Mouse (Mus musculus) heart, adult 8-10 months (tissue): Measurements from ENCODE around the gene Slc25a47. TPM values are rescaled to one million over a fixed set of nuclear protein-coding genes. Genes with fewer than 3 reads are reported as not detected.
"Not testable (repeated sequence)": the region's sequence is repeated elsewhere in the genome, so short reads cannot be mapped to it uniquely, and the experiment has no call there.

Experiments
- DNase-seq: peaks from one replicate; pipeline ENCODE4 v3.0.0; 2022; ENCODE audit warnings: low spot score
- total RNA-seq, 4 experiments: library from RNA; stranded (reverse); gene quantifications; 2 replicates each; pipeline ENCODE4 v1.2.4; 2022

Gene Slc25a47
- total RNA-seq, 4 experiments from 2014 or later = 6.9 to 7.6 (median 7.3) TPM

- DNase-seq = no peak
Measured at GRCm38 (mm10) chr12:108826282-108826957, 9.4 kb upstream of the Slc25a47 start.

- no peak for DNase-seq
Measured at GRCm38 (mm10) chr12:108826958-108827535, 8.8 kb upstream of the Slc25a47 start.

DNA sequence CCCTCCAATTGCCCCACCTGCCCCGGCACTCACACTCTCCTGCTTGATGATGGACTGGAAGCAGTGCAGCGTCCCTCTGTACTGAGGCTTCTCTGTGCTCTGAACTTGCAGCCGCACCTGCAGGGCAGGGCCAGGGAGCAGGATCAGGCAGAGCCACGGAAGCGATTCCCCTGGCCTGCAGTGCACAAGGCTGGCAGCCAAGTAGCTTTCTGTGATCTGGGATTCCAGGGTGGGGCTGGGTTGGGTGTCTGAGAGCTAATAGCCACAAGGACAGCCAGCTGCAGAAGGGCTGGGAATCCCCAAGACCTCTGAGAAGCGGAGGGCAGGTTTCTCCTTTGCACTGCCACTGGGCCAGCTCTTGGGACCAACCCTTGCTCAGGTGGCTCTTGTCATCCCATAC is 8.2 kb upstream of the Slc25a47 start:
- no peak for DNase-seq

- DNase-seq = no peak
Measured at GRCm38 (mm10) chr12:108829636-108830035, 6.2 kb upstream of the Slc25a47 start.

DNA sequence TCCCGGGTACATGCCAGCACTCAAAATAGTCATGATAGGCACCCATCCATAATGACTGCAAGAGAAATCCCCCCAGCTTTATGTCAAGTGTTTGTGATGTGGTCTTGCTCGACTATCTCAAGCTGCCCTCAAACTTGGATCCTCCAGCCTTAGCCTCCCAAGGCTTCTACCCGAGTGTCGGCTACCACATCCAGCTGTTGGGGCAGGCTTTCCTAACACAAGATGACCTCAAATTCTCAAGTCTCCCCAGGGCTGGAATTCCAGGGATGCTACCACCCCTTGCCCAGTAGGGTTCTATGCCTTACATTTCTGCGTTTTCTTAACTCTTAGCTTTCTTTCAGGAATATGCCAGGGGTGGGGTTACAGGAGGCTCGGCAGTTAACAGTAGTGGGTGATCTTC is 5.5 kb upstream of the Slc25a47 start:
- DNase-seq = no peak

GRCm38 (mm10) chr12:108831966-108832643 is 3.7 kb upstream of the Slc25a47 start:
- DNase-seq = no peak

GRCm38 (mm10) chr12:108832851-108833250 is 3.0 kb upstream of the Slc25a47 start:
- DNase-seq = no peak

DNA sequence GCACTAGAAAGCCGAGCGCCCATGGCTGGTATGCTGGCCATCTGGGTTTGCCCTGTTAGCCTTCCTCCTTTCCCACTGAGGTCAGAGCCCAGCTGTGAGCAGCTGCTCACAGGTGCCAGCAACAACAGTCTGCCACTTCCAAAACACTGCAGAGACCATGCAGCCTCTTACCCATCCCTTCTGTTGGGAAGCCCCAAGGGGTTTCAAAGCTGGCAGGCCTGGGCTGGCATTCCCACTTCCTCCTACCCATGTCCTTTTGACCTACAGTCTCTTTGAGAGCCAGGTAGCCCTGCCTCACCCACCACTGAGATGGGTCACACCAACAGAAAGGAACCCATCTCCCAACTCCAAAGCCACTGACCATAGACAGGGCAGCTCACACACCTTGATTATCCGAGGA is 2.4 kb upstream of the Slc25a47 start:
- DNase-seq = no peak

- DNase-seq = no peak
Measured at GRCm38 (mm10) chr12:108834337-108834736, 1.5 kb upstream of the Slc25a47 start.

- DNase-seq = no peak
Measured at GRCm38 (mm10) chr12:108834786-108835185, 1.1 kb upstream of the Slc25a47 start.

DNA sequence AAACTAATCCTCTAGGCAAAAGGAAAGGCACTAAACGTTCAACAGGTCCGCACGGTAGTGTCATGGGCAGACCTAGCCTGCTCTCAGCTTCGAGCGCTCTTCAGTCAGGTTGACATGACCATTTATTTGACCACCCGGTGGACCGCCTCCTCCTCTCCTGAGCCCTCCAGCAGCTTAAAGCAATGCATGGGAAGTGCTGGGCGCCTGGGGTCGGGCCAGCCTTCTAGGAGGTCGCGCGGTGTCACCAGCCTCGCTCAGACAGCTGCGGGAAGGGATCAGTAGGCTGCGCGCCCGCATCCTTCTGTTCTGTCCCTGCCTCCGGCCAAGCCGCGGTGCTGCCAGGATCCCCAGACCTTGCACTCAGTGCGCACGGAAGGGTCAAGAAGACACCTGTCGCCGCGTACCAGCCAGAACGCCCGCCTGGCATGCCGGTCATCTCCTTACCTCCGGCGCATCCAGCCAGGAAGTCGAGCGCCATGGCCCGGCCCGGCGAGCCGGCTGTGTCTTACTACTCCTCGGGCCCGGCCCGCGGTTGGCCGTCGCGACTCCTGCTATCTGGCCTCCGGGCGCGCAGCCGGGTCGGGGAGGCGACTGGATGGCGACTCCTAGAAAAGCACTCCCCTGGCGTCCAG is 522 bp upstream of the Slc25a47 start:
- no peak for DNase-seq

GRCm38 (mm10) chr12:108836722-108837121 is 876 bp downstream of the Slc25a47 start:
- DNase-seq = no peak

- DNase-seq = no peak
Measured at GRCm38 (mm10) chr12:108841181-108841580, 5.3 kb downstream of the Slc25a47 start.

DNA sequence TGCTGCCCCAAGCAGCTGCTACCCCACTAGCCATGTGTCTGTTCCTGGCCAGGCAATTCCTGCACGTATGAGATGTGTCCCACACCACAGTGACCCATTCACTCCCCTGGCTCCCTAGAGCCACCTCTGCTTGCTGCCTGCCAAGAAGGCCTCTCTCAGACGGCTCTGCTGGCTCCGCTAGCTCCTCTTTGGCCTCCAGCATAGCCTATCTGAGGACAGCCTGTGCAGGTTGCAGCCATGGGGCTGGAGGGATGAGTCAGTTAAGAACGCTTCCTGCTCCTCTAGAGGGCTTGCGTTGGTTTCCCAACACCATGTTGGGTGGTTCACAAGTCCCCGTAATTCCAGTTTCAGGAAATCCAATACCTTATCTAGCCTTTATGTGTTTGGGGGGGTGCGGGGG is 6.8 kb downstream of the Slc25a47 start:
- no peak for DNase-seq

- DNase-seq = not testable (repeated sequence)
Measured at GRCm38 (mm10) chr12:108848033-108848432, 12.2 kb downstream of the Slc25a47 start.

- DNase-seq = no peak
Measured at GRCm38 (mm10) chr12:108849488-108850022, 13.7 kb downstream of the Slc25a47 start.

DNA sequence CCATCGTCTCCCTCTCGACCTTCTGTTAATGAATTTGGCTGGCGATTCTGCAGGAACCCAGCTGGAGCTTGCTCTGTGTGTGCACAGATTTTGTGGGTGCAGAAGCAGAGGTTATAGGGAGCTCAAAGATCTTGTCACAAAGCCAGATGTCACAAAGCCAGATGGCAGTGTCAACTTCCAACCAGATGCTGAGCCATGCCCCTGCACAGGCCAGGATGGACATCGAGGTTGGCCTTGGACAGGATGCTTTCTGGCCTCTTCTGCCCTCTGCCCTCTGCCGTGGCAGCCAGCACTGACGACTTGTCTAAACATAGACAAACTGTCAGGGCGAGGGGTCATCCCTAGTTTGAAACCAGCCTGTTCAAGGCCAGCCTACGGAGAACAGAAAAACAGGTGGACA is 14.3 kb downstream of the Slc25a47 start:
- no peak for DNase-seq

GRCm38 (mm10) chr12:108850886-108851285 is 15.0 kb downstream of the Slc25a47 start:
- no peak for DNase-seq

- DNase-seq = no peak
Measured at GRCm38 (mm10) chr12:108852822-108853221, 17.0 kb downstream of the Slc25a47 start.

- DNase-seq = no peak
Measured at GRCm38 (mm10) chr12:108855081-108855480, 19.2 kb downstream of the Slc25a47 start.

DNA sequence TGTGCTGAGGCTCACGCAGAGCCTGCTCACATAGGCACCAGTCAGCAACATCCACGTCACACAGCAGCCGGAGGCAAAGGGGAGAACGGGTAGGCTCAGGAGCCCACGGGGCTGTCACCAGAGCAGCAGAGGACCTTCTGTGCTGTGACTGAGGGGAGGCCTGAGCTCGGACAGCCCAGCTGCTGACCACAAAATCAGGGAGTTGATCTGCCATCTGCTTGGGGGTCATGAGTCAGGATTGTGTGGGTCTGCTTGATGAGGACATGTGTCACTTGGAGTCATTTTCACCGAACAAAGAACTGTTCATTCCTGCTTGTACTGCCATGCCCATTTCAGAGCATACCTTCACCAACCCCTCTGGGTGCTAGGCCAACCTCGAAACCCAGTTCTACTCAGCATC is 20.3 kb downstream of the Slc25a47 start:
- DNase-seq = no peak

GRCm38 (mm10) chr12:108857109-108857508 is 21.3 kb downstream of the Slc25a47 start:
- no peak for DNase-seq
